Mouse (Mus musculus) testis, adult 2 months (tissue): ENCODE results near the gene Rbfox1. TPM values are rescaled to one million over a fixed set of nuclear protein-coding genes. Genes with fewer than 3 reads are reported as not detected.

Source experiments
- H3K27ac ChIP-seq: fragments of 200-500 bp; 2 replicates; pipeline ENCODE4 v1.5.1; 2012; ENCODE audit warnings: low read depth, low read length; ENCODE audit not compliant: control insufficient read depth, insufficient read depth
- H3K27me3 ChIP-seq: fragments of 200-500 bp; 2 replicates; pipeline ENCODE4 v1.6.1; 2012; ENCODE audit warnings: mild to moderate bottlenecking, low read length, moderate library complexity; ENCODE audit not compliant: control insufficient read depth, insufficient read depth
- H3K36me3 ChIP-seq: fragments of 200-500 bp; 2 replicates; pipeline ENCODE4 v1.6.1; 2012; ENCODE audit warnings: mild to moderate bottlenecking, low read length; ENCODE audit not compliant: control insufficient read depth, insufficient read depth
- H3K4me1 ChIP-seq: fragments of 200-500 bp; 2 replicates; pipeline ENCODE4 v1.6.1; 2012; ENCODE audit warnings: low read length; ENCODE audit not compliant: control insufficient read depth, insufficient read depth
- H3K4me3 ChIP-seq: fragments of 200-500 bp; 2 replicates; pipeline ENCODE4 v1.5.1; 2012; ENCODE audit warnings: low read depth, mild to moderate bottlenecking, low read length, moderate library complexity, mixed read lengths; ENCODE audit not compliant: control insufficient read depth
- CTCF ChIP-seq: fragments of 200-500 bp; IDR thresholded peaks from 2 replicates; pipeline ENCODE4 v1.5.1; 2012; ENCODE audit warnings: low read depth, mild to moderate bottlenecking, inconsistent platforms, low read length, moderate library complexity; ENCODE audit not compliant: control insufficient read depth, insufficient read depth, insufficient replicate concordance
- POLR2A ChIP-seq: fragments of 200-500 bp; IDR thresholded peaks from 2 replicates; pipeline ENCODE4 v1.6.1; 2012; ENCODE audit warnings: low read depth, mild to moderate bottlenecking, inconsistent platforms, low read length, moderate library complexity; ENCODE audit not compliant: control insufficient read depth
- polyA plus RNA-seq: library from polyadenylated mRNA; depleted of rRNA; stranded (reverse); fragments of >200 nt; gene quantifications from 2 replicates; pipeline ENCODE4 v1.2.3, GENCODE M21; 2012

The Rbfox1 gene
- polyA plus RNA-seq, 1 experiment = 0.23 TPM

DNA sequence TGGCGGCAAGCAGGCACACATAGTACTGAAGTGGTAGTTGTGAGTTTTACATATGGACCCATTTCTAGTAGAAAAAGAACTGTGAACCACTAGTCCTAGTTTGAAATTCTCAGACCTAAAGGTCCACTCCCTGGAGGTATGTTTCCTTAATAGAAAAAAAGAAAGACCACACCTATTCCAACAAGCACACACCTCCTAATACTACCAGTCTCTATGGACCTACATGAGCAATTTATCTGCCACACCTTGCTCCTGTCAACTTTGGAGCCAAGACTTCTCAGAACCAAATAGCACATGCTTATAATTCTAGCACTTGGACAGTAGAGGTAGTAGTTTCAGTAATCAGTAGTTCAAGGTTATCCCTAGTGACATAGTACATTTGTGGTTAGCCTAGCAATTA, 700.0 kb downstream of the Rbfox1 start:
- TF ChIP-seq POLR2A (no peak), CTCF (no peak)
- Histone ChIP-seq H3K4me3 (no peak overlapping the region), H3K27me3 (no peaks in the 10 kb centered on the region), H3K36me3 (no peaks in the 10 kb centered on the region), H3K27ac (no peak overlapping the region), H3K4me1 (no peaks in the 10 kb centered on the region)

DNA sequence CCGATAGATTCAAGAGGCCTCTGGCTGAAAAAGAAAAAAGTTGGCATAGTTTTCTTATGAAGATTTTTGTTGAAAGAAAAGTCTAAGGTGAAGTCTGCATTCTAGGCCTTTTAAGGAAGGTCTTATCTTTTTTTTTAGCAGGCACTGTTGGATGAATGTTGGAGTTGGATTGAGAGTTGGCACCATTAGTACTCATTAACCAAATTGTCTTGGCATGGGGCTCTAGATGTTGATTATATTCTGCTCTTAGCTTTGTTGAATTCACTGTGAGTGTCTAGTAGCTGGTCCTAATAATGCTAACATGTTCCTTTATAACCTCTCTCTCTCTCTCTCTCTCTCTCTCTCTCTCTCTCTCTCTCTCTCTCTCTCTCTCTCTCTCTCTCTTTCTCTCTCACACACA, 731.4 kb downstream of the Rbfox1 start:
- TF ChIP-seq CTCF (no peak), POLR2A (no peak)
- H3K27me3 ChIP-seq = no peaks in the 10 kb centered on the region
- no peaks in the 10 kb centered on the region for H3K36me3 ChIP-seq
- H3K4me1 ChIP-seq = no peaks in the 10 kb centered on the region
- H3K27ac ChIP-seq = no peak overlapping the region
- no peak overlapping the region for H3K4me3 ChIP-seq

DNA sequence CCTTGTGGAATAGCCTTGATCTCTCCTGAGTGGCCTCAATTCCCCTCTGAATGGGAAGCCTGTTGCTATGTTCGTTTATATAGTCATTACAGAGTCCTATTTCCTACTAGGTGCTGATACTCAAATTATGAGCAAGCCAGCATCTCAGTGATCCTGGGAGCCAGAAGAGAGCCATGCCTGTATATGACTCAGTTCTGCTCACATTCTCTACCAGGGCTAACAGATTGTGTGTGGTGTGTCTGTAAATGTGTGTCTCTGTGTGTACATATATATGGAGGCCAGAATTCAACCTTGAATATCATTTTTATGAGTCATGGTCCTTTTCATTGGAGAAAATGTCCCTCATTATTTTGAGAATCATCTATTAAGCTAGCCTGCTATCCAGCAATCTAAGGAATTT, 755.2 kb downstream of the Rbfox1 start:
- TF ChIP-seq CTCF (no peak), POLR2A (no peak)
- Histone ChIP-seq H3K4me1 (no peaks in the 10 kb centered on the region), H3K27me3 (no peaks in the 10 kb centered on the region), H3K27ac (no peak overlapping the region), H3K36me3 (no peaks in the 10 kb centered on the region), H3K4me3 (no peak overlapping the region)

DNA sequence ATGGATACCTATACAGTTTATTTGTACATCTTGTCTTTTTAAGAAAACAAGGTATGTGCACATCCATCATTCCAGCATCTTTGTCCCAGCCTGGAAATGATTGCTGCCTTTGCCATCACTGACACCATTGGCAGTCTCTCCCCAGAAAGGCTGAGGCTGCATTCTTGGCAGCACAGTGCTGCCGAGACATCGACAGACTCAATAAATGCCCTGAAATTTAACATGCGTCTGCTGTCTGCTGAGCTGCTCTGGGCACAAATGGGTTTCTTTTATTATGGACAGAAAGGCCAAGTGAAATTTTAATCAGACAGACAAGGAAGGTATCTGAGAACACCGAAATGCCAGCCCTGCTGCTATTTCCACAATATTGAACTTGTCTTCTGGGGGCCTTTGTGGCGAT, 761.8 kb downstream of the Rbfox1 start:
- Histone ChIP-seq H3K27me3 (no peaks in the 10 kb centered on the region), H3K27ac (no peak overlapping the region), H3K4me3 (no peak overlapping the region), H3K4me1 (no peaks in the 10 kb centered on the region), H3K36me3 (no peaks in the 10 kb centered on the region)
- TF ChIP-seq POLR2A (no peak), CTCF (no peak)

DNA sequence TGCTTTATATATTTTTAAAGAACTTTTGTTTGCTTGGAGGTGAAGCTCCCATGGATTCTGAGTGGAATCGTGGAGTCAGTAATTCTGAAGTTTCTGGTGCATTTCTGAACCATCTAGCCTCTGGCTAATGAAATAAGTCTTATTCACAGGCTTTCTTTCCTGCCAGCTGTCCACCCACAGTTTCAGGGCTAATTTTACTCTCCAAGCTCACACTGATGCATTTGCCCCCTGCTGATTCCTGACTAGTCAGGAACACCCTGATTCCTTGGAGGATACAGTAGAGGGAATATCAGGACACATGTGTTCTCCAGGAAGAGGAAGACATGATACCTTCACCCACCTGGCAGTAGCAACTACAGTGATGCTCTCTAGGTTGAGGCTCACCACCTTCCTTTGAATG, 763.6 kb downstream of the Rbfox1 start:
- TF ChIP-seq CTCF (no peak), POLR2A (no peak)
- H3K4me1 ChIP-seq = no peaks in the 10 kb centered on the region
- H3K27ac ChIP-seq = no peak overlapping the region
- H3K27me3 ChIP-seq = no peaks in the 10 kb centered on the region
- H3K4me3 ChIP-seq = no peak overlapping the region
- no peaks in the 10 kb centered on the region for H3K36me3 ChIP-seq

DNA sequence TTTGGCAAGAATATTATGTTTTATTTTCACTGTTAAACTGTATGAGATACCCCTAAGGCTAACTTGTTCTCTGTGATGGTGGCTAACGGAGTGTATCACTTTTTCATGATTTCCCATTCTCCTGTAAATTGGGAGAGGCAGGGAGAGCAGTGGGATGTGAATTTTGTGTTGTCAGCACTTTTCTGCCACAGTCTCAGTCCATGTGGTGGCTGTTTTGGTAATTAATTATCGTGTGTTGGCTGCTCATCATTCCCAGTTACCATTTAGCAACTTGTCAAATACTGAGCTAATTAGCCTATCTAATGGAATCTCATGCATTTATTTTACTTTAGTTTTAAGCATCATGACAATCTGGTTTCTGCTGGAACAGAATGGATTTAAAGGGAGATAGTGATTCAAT, 773.4 kb downstream of the Rbfox1 start:
- Histone ChIP-seq H3K27ac (no peak overlapping the region), H3K4me1 (no peaks in the 10 kb centered on the region), H3K4me3 (no peak overlapping the region), H3K27me3 (no peaks in the 10 kb centered on the region), H3K36me3 (no peaks in the 10 kb centered on the region)
- TF ChIP-seq CTCF (no peak), POLR2A (no peak)

DNA sequence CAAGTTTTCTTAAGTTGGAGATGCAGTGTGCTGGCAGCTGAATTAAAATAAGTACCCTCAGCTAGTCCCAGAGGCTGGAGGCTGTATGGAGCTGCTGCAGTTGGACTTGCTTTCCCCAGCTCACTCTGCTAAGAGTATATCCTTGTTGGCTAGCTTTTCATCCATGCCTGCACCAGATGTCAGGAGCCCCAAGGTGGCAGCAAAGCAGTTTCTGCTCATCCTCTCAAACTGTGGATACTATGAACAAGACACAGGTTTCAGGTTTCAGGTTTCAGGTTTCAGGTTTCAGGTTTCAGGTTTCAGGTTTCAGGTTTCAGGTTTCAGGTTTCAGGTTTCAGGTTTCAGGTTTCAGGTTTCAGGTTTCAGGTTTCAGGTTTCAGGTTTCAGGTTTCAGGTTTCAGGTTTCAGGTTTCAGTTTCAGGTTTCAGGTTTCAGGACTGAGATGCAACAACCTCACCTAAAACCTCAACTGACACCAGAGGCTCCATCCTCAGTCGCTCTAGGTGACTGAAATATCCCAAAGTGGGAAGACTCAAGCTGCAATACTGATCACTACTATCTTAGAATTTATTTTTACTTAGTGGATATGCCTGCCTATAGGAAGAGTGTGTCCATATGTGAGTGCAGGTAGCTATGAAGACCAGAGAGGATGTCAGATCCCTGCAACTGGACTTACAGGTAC, 801.1 kb downstream of the Rbfox1 start:
- no peak overlapping the region for H3K27ac ChIP-seq
- H3K4me3 ChIP-seq = no peak overlapping the region
- no peaks in the 10 kb centered on the region for H3K27me3 ChIP-seq
- no peak for TF ChIP-seq CTCF
- TF ChIP-seq POLR2A = no peak
- H3K36me3 ChIP-seq = no peaks in the 10 kb centered on the region
- no peaks in the 10 kb centered on the region for H3K4me1 ChIP-seq
